Mouse (Mus musculus) myocyte (in vitro differentiated cells): ENCODE results near the gene Pctp. TPM values are rescaled to one million over a fixed set of nuclear protein-coding genes. Genes with fewer than 3 reads are reported as not detected.

Source experiments
- H3K27me3 ChIP-seq: one replicate; pipeline ENCODE4 v1.6.1; 2011; ENCODE audit not compliant: control insufficient read depth, insufficient read depth, insufficient read length
- H3K36me3 ChIP-seq: one replicate; pipeline ENCODE4 v1.6.1; 2011; ENCODE audit not compliant: control insufficient read depth, insufficient read depth
- H3K4me2 ChIP-seq: one replicate; pipeline ENCODE4 v1.6.1; 2011; ENCODE audit warnings: low read depth, control low read depth
- H3K4me3 ChIP-seq: one replicate; pipeline ENCODE4 v1.5.1; 2011; ENCODE audit warnings: mild to moderate bottlenecking, control low read depth, moderate library complexity
- H3K79me2 ChIP-seq: one replicate; pipeline ENCODE4 v1.6.1; 2011; ENCODE audit not compliant: control insufficient read depth, insufficient read depth
- H3ac ChIP-seq: one replicate; pipeline ENCODE4 v1.6.1; 2011; ENCODE audit not compliant: control insufficient read depth, insufficient read length
- CEBPB ChIP-seq: IDR thresholded peaks from 2 replicates; pipeline ENCODE4 v1.6.1; 2011; ENCODE audit warnings: mild to moderate bottlenecking, moderate library complexity; ENCODE audit not compliant: poor library complexity, insufficient read depth, severe bottlenecking
- E2F4 ChIP-seq: IDR thresholded peaks from one replicate; pipeline ENCODE4 v1.6.1; 2011; ENCODE audit warnings: mild to moderate bottlenecking, control low read depth, moderate library complexity; ENCODE audit not compliant: insufficient read depth
- MAX ChIP-seq: IDR thresholded peaks from one replicate; pipeline ENCODE4 v1.6.1; 2011; ENCODE audit warnings: low read depth, mild to moderate bottlenecking, control low read depth
- MYOD1 ChIP-seq, 3 experiments: IDR thresholded peaks; one replicate each; pipeline ENCODE4 v1.6.1; 2011; ENCODE audit warnings: control low read depth in 2 of 3, low read depth in 2 of 3, mild to moderate bottlenecking in 2 of 3, moderate library complexity in 1 of 3; ENCODE audit not compliant: insufficient read length in 2 of 3, control insufficient read depth in 1 of 3
- MYOG ChIP-seq, 3 experiments: IDR thresholded peaks; one replicate each; pipeline ENCODE4 v1.6.1; 2011; ENCODE audit warnings: control low read depth in 2 of 3, low read depth in 2 of 3, mild to moderate bottlenecking in 2 of 3; ENCODE audit not compliant: insufficient read length in 2 of 3, control insufficient read depth in 1 of 3, insufficient read depth in 1 of 3
- POLR2A ChIP-seq: IDR thresholded peaks from one replicate; pipeline ENCODE4 v1.6.1; 2011; ENCODE audit warnings: low read depth, mild to moderate bottlenecking, control low read depth, moderate library complexity; ENCODE audit not compliant: insufficient read length
- POLR2AphosphoS2 ChIP-seq: IDR thresholded peaks from one replicate; pipeline ENCODE4 v1.6.1; 2011; ENCODE audit warnings: low read depth, control low read depth; ENCODE audit not compliant: insufficient read length
- REST ChIP-seq: IDR thresholded peaks from one replicate; pipeline ENCODE4 v1.6.1; 2011; ENCODE audit warnings: mild to moderate bottlenecking, control low read depth, moderate library complexity; ENCODE audit not compliant: insufficient read depth, insufficient read length
- SRF ChIP-seq: IDR thresholded peaks from one replicate; pipeline ENCODE4 v1.6.1; 2011; ENCODE audit warnings: low read depth; ENCODE audit not compliant: control insufficient read depth, insufficient read length
- TCF12 ChIP-seq: IDR thresholded peaks from one replicate; pipeline ENCODE4 v1.6.1; 2011; ENCODE audit warnings: mild to moderate bottlenecking, control low read depth; ENCODE audit not compliant: poor library complexity, insufficient read depth, severe bottlenecking
- TCF3 ChIP-seq: IDR thresholded peaks from one replicate; pipeline ENCODE4 v1.6.1; 2011; ENCODE audit warnings: low read depth, control low read depth; ENCODE audit not compliant: insufficient read length
- USF1 ChIP-seq: IDR thresholded peaks from one replicate; pipeline ENCODE4 v1.6.1; 2011; ENCODE audit warnings: low read depth, mild to moderate bottlenecking, control low read depth, moderate library complexity
- polyA plus RNA-seq: library from polyadenylated mRNA; unstranded; fragments of >200 nt; fragmentation: generic; extraction: Trizol; gene quantifications from one replicate; pipeline ENCODE4 v1.2.1, GENCODE M21; 2012; ENCODE audit warnings: missing spikeins

Gene Pctp
- polyA plus RNA-seq, 1 experiment: 1.1 TPM

- no peak overlapping the region for H3K4me3 ChIP-seq
- TF ChIP-seq MYOD1 (IDR thresholded peaks at IDR 0.05; ENCODE audit: control insufficient read depth in 1 of 3, insufficient read length in 2 of 3, low read depth in 2 of 3): no peak
- H3ac ChIP-seq: no peak overlapping the region
- no peak overlapping the region for H3K4me2 ChIP-seq
- no peaks in the 10 kb centered on the region for H3K27me3 ChIP-seq
- H3K79me2 ChIP-seq: no peaks in the 10 kb centered on the region
- H3K36me3 ChIP-seq: no peaks in the 10 kb centered on the region
Measured at GRCm38 (mm10) chr11:90038022-90038421, 35.3 kb upstream of the Pctp start.

- Histone ChIP-seq H3ac (no peak overlapping the region), H3K4me2 (no peak overlapping the region), H3K36me3 (no peaks in the 10 kb centered on the region), H3K27me3 (no peaks in the 10 kb centered on the region), H3K4me3 (no peak overlapping the region), H3K79me2 (no peaks in the 10 kb centered on the region)
- TF ChIP-seq E2F4 (no peak), REST (no peak), TCF12 (no peak), MYOG (IDR thresholded peaks at IDR 0.05; ENCODE audit: control insufficient read depth in 1 of 3, insufficient read depth in 1 of 3, insufficient read length in 2 of 3, low read depth in 2 of 3) (no peak), CEBPB (no peak), USF1 (no peak), TCF3 (no peak)
Measured at GRCm38 (mm10) chr11:90036416-90036815, 33.7 kb upstream of the Pctp start.

- Histone ChIP-seq H3K36me3 (no peaks in the 10 kb centered on the region), H3ac (no peak overlapping the region), H3K4me2 (no peak overlapping the region), H3K27me3 (no peaks in the 10 kb centered on the region), H3K79me2 (no peaks in the 10 kb centered on the region), H3K4me3 (no peak overlapping the region)
- TF ChIP-seq MYOD1 (IDR thresholded peaks at IDR 0.05; ENCODE audit: control insufficient read depth in 1 of 3, insufficient read length in 2 of 3, low read depth in 2 of 3) (no peak), MAX (no peak), POLR2A (no peak), MYOG (IDR thresholded peaks at IDR 0.05; ENCODE audit: control insufficient read depth in 1 of 3, insufficient read depth in 1 of 3, insufficient read length in 2 of 3, low read depth in 2 of 3) (no peak), USF1 (no peak), CEBPB (no peak), TCF3 (no peak), REST (no peak), POLR2AphosphoS2 (no peak), E2F4 (no peak), TCF12 (no peak), SRF (no peak)
Measured at GRCm38 (mm10) chr11:90035532-90035931, 32.8 kb upstream of the Pctp start.

- H3ac ChIP-seq: no peak overlapping the region
- no peak overlapping the region for H3K4me3 ChIP-seq
- no peaks in the 10 kb centered on the region for H3K27me3 ChIP-seq
- no peaks in the 10 kb centered on the region for H3K79me2 ChIP-seq
- no peak for TF ChIP-seq E2F4
- TF ChIP-seq CEBPB: no peak
- TF ChIP-seq POLR2A: no peak
- no peak for TF ChIP-seq MAX
- TF ChIP-seq SRF: no peak
- no peak for TF ChIP-seq MYOD1 (IDR thresholded peaks at IDR 0.05; ENCODE audit: control insufficient read depth in 1 of 3, insufficient read length in 2 of 3, low read depth in 2 of 3)
- no peaks in the 10 kb centered on the region for H3K36me3 ChIP-seq
- no peak overlapping the region for H3K4me2 ChIP-seq
Measured at GRCm38 (mm10) chr11:90034646-90035045, 32.0 kb upstream of the Pctp start.

- peak overlapping the region; percentile 18 for H3K4me2 ChIP-seq
- no peak overlapping the region for H3ac ChIP-seq
- no peak overlapping the region for H3K4me3 ChIP-seq
- no peak for TF ChIP-seq POLR2AphosphoS2
- no peak for TF ChIP-seq E2F4
- no peak for TF ChIP-seq MYOD1 (IDR thresholded peaks at IDR 0.05; ENCODE audit: control insufficient read depth in 1 of 3, insufficient read length in 2 of 3, low read depth in 2 of 3)
- TF ChIP-seq TCF12: no peak
- H3K36me3 ChIP-seq: no peaks in the 10 kb centered on the region
- H3K27me3 ChIP-seq: no peaks in the 10 kb centered on the region
- H3K79me2 ChIP-seq: no peaks in the 10 kb centered on the region
Measured at GRCm38 (mm10) chr11:90033442-90033841, 30.7 kb upstream of the Pctp start.

- Histone ChIP-seq H3ac (no peak overlapping the region), H3K79me2 (no peaks in the 10 kb centered on the region), H3K36me3 (no peaks in the 10 kb centered on the region), H3K4me3 (no peak overlapping the region), H3K27me3 (no peaks in the 10 kb centered on the region), H3K4me2 (no peak overlapping the region)
- TF ChIP-seq USF1 (no peak), CEBPB (no peak), MAX (no peak), MYOD1 (IDR thresholded peaks at IDR 0.05; ENCODE audit: control insufficient read depth in 1 of 3, insufficient read length in 2 of 3, low read depth in 2 of 3) (no peak), POLR2AphosphoS2 (no peak), TCF12 (no peak)
Measured at GRCm38 (mm10) chr11:90032807-90033206, 30.1 kb upstream of the Pctp start.
